Mouse (Mus musculus) G1E (cell line): ENCODE results near the gene Gm28038.

Experiments
- CTCF ChIP-seq: IDR thresholded peaks from 2 replicates; pipeline ENCODE4 v1.5.1; 2012; ENCODE audit warnings: low read depth, low read length, inconsistent platforms, mixed read lengths
- GATA1 ChIP-seq: IDR thresholded peaks from 2 replicates; pipeline ENCODE4 v1.6.1; 2012; ENCODE audit warnings: borderline replicate concordance, low read length, inconsistent platforms, mixed read lengths
- POLR2AphosphoS5 ChIP-seq: IDR thresholded peaks from 2 replicates; pipeline ENCODE4 v1.6.1; 2012; ENCODE audit warnings: low read depth, low read length, inconsistent platforms; ENCODE audit not compliant: insufficient replicate concordance

DNA sequence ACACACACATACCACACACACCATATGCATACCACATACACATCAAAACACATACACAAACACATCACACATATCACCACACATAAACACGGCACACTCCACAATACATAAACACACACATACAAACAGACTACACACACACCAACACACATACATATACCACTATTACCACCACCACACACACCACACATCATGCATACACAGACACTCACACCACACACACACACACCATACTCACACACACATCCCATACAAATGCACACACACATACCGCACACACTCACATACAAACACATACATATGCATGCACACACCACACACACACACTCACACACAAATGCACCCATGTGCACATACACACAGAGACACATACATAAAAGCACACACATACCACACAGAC lies 13.4 kb upstream of the Gm28038 start:
- TF ChIP-seq CTCF = no peak
- no peak for TF ChIP-seq GATA1
- TF ChIP-seq POLR2AphosphoS5 = no peak
